Mouse (Mus musculus) NIH3T3 (cell line): ENCODE measurements around the gene H2-K1.
"Not testable (repeated sequence)": the region's sequence is repeated elsewhere in the genome, so short reads cannot be mapped to it uniquely, and the experiment has no call there.

Experiments used
- DNase-seq: peaks from one replicate; pipeline ENCODE4 v3.0.0-alpha.2; 2012; ENCODE audit warnings: low read depth

H2-K1 gene

GRCm38 (mm10) chr17:34026917-34027655, 26.9 kb upstream of the H2-K1 start:
- DNase-seq: peak; percentile 68

GRCm38 (mm10) chr17:34026221-34026620, 26.1 kb upstream of the H2-K1 start:
- peak; percentile 60 for DNase-seq

GRCm38 (mm10) chr17:34025756-34026151, 25.6 kb upstream of the H2-K1 start:
- DNase-seq: no peak

GRCm38 (mm10) chr17:34024861-34025755, 25.0 kb upstream of the H2-K1 start:
- peak; percentile 65 for DNase-seq

GRCm38 (mm10) chr17:34024317-34024821, 24.2 kb upstream of the H2-K1 start, which contains the start of gene Ring1:
TSS of gene Ring1 (minus strand) at chr17:34024680.
- DNase-seq: peak; percentile 87

GRCm38 (mm10) chr17:34023678-34024077, 23.5 kb upstream of the H2-K1 start:
- no peak for DNase-seq

GRCm38 (mm10) chr17:34022987-34023386, 22.8 kb upstream of the H2-K1 start:
- no peak for DNase-seq

GRCm38 (mm10) chr17:34022414-34022783, 22.3 kb upstream of the H2-K1 start:
- DNase-seq: no peak

- DNase-seq: no peak
Measured at GRCm38 (mm10) chr17:34021539-34022413, 21.6 kb upstream of the H2-K1 start.

GRCm38 (mm10) chr17:34013436-34013835, 13.3 kb upstream of the H2-K1 start:
- DNase-seq: no peak

GRCm38 (mm10) chr17:34010156-34010555, 10.0 kb upstream of the H2-K1 start:
- DNase-seq: no peak

- no peak for DNase-seq
Measured at GRCm38 (mm10) chr17:34006570-34006969, 6.4 kb upstream of the H2-K1 start.

- peak; percentile 49 for DNase-seq
Measured at GRCm38 (mm10) chr17:34003426-34003825, 3.3 kb upstream of the H2-K1 start.

- not testable (repeated sequence) for DNase-seq
Measured at GRCm38 (mm10) chr17:34000796-34001195, 649 bp upstream of the H2-K1 start.

- DNase-seq: no peak
Measured at GRCm38 (mm10) chr17:33999341-34000149, 602 bp downstream of the H2-K1 start.

GRCm38 (mm10) chr17:33998697-33999096, 1.4 kb downstream of the H2-K1 start:
- DNase-seq: not testable (repeated sequence)

GRCm38 (mm10) chr17:33997025-33997424, 3.1 kb downstream of the H2-K1 start:
- not testable (repeated sequence) for DNase-seq

GRCm38 (mm10) chr17:33995651-33996050, 4.5 kb downstream of the H2-K1 start:
- no peak for DNase-seq

GRCm38 (mm10) chr17:33994959-33995358, 5.2 kb downstream of the H2-K1 start:
- DNase-seq: no peak

GRCm38 (mm10) chr17:33991788-33992664, 8.1 kb downstream of the H2-K1 start:
- peak; percentile 91 for DNase-seq
